Mouse (Mus musculus) hindbrain, embryonic 12.5 days (tissue): ENCODE results near the gene Fads3. TPM values are rescaled to one million over a fixed set of nuclear protein-coding genes. Genes with fewer than 3 reads are reported as not detected.

Experiments
- ATAC-seq: fragments of 200-750 bp; cut with Nextera tagmentation; 2 replicates; pipeline ENCODE4 v1.8.0; 2017; ENCODE audit warnings: moderate TSS enrichment; ENCODE audit not compliant: low FRiP score
- H3K27ac ChIP-seq: fragments of 300-500 bp; sonication (generic); 2 replicates; pipeline ENCODE4 v1.5.1; 2016; ENCODE audit warnings: mild to moderate bottlenecking
- H3K27me3 ChIP-seq: fragments of 300-500 bp; sonication (generic); 2 replicates; pipeline ENCODE4 v1.6.1; 2016; ENCODE audit warnings: mild to moderate bottlenecking
- H3K36me3 ChIP-seq: fragments of 300-500 bp; sonication (generic); 2 replicates; pipeline ENCODE4 v1.6.1; 2016; ENCODE audit warnings: mild to moderate bottlenecking
- H3K4me1 ChIP-seq: fragments of 300-500 bp; sonication (generic); 2 replicates; pipeline ENCODE4 v1.6.1; 2016
- H3K4me2 ChIP-seq: fragments of 300-500 bp; sonication (generic); replicated peaks from 2 replicates; pipeline ENCODE4 v1.6.1; 2016; ENCODE audit warnings: mild to moderate bottlenecking
- H3K4me3 ChIP-seq: fragments of 300-500 bp; sonication (generic); 2 replicates; pipeline ENCODE4 v1.5.1; 2016; ENCODE audit warnings: mild to moderate bottlenecking
- H3K9ac ChIP-seq: fragments of 300-500 bp; sonication (generic); 2 replicates; pipeline ENCODE4 v1.6.1; 2016; ENCODE audit warnings: mild to moderate bottlenecking, moderate library complexity
- H3K9me3 ChIP-seq: fragments of 300-500 bp; sonication (generic); replicated peaks from 2 replicates; pipeline ENCODE4 v1.6.1; 2016; ENCODE audit warnings: mild to moderate bottlenecking
- WGBS: fragments of 180-500 bp; shearing (Covaris S2); methylation state at CpG from one replicate; pipeline ENCODE4 v1.1.7; 2016; 5-methylcytosine and 5-hydroxymethylcytosine counted together
- polyA plus RNA-seq: library from polyadenylated mRNA; unstranded; fragments of >200 nt; fragmentation: Nextera tagmentation; extraction: Ambion mirVana; gene quantifications from 2 replicates; pipeline ENCODE4 v1.2.1, GENCODE M21; 2016

The Fads3 gene
- polyA plus RNA-seq, 1 experiment from 2014 or later = 13.1 TPM

DNA sequence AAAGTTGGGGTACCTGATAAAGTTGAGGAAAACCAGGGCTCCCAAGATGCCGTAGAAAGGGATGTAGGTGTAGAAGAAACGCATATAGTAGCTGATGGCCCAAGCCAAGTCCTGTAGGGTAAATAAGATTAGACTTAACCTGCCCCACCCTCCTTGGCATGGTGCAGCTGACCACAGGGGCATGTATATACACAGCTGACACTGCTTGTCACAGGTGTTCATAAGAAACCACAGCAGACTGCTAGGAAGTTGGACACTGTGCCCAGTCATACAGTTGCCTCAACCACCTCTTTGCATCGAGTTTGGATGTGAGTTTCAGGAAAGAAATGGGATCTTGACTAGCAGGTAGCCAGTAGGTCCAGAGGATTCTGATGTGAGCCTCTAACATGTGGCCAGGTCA, 25.1 kb downstream of the Fads3 start:
- H3K27me3 ChIP-seq = no peaks in the 10 kb centered on the region
- H3K36me3 ChIP-seq = peaks cover 99% of the 10 kb centered on the region
- no peak overlapping the region for H3K4me2 ChIP-seq
- no peak overlapping the region for H3K4me3 ChIP-seq
- H3K27ac ChIP-seq = no peak overlapping the region
- H3K9ac ChIP-seq = no peak overlapping the region
- H3K4me1 ChIP-seq = no peaks in the 10 kb centered on the region
- 100% methylated on average over 3 of the region's 3 CpGs for WGBS
- ATAC-seq = no peak
- H3K9me3 ChIP-seq = no peaks in the 10 kb centered on the region

DNA sequence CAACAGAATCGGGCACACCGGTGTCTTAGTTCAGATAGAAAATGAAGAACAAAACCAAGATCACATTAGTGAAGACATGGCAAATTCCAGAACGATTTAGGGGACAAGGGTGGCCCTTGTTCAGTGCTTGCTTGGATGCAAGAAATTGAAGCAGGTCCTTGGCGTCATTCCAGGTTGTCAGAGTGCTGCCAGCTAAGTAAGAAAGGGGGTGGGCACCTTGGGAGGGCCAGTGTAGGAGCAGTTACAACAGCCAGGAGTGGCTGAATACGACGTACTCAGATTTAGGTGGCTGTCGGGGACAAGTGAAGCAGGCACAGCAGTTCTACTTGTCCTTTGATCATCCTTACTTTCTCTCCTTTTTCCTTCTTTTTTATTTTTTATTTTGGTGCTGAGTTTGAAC, 26.3 kb downstream of the Fads3 start:
- Histone ChIP-seq H3K4me3 (no peak overlapping the region), H3K9me3 (no peaks in the 10 kb centered on the region), H3K36me3 (peaks cover 99% of the 10 kb centered on the region), H3K27me3 (no peaks in the 10 kb centered on the region), H3K27ac (no peak overlapping the region), H3K4me1 (no peaks in the 10 kb centered on the region), H3K4me2 (no peak overlapping the region), H3K9ac (no peak overlapping the region)
- 82% methylated on average over 7 of the region's 7 CpGs for WGBS
- no peak for ATAC-seq

DNA sequence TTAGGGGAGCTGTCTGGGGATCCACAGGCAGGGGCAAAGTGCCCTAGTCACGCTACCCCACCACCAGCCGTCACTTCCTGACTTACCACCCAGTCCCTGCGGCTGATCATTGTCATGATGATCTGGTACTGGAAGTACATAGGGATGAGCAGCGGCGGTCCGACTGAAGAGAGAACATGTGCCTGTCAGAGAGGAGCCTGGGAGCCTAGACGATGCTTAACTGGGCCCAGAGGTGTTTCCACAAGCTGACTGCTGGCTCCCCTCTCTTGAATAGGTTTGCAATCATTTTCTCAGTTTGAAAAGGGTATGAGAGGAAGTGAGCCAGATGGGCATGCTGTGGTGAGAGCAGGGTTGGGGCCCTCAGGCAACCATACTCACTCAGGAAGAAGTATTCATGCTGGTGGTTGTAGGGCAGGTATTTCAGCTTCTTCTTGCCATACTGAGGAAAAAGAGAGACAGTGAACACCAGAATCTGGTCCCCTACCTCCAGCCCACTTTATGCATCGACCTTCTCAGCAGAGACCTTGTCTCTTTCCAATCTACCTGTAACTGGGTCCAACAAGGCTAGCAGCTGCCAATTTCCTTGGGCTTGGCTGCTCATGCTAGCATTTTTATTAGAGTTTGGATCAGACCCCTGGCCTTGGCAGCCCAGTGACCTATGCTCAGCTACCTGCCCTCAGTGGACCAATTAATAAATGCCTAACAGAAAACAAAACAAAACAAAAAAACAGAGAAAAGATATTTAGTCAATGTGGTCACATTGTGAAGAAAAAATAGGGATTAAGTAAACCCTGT, 29.0 kb downstream of the Fads3 start:
- WGBS = 97% methylated on average over 8 of the region's 8 CpGs
- H3K27ac ChIP-seq = no peak overlapping the region
- H3K27me3 ChIP-seq = no peaks in the 10 kb centered on the region
- H3K9me3 ChIP-seq = no peaks in the 10 kb centered on the region
- peaks cover 99% of the 10 kb centered on the region for H3K36me3 ChIP-seq
- H3K4me2 ChIP-seq = no peak overlapping the region
- no peak for ATAC-seq
- no peak overlapping the region for H3K4me3 ChIP-seq
- no peak overlapping the region for H3K9ac ChIP-seq
- H3K4me1 ChIP-seq = no peaks in the 10 kb centered on the region

DNA sequence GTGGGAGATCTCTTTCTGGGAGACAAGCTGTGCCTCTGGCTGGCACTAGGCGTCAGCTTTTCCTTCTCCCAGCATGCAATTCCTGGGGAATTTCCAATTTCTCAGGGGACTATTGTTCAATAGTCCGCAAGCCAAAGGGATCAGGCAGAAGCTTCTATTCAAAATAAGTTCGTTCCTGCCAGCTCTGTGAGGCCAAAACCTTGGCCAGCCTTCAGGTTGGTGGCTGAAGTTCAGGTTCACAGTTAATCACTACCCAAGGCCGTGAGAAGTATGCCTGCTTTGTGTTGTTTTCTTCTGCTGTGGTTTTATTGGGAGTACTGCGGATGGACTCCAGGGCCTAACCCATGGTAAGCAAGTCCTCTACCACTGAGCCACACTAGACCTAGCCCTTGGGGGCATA, 29.8 kb downstream of the Fads3 start:
- Histone ChIP-seq H3K27ac (no peak overlapping the region), H3K9me3 (no peaks in the 10 kb centered on the region; the same call in 1 of the 2 replicates), H3K4me1 (no peaks in the 10 kb centered on the region), H3K4me2 (no peak overlapping the region), H3K36me3 (peaks cover 99% of the 10 kb centered on the region), H3K4me3 (no peak overlapping the region), H3K9ac (no peak overlapping the region), H3K27me3 (no peaks in the 10 kb centered on the region)
- ATAC-seq = no peak
- 86% methylated on average over 5 of the region's 5 CpGs for WGBS

DNA sequence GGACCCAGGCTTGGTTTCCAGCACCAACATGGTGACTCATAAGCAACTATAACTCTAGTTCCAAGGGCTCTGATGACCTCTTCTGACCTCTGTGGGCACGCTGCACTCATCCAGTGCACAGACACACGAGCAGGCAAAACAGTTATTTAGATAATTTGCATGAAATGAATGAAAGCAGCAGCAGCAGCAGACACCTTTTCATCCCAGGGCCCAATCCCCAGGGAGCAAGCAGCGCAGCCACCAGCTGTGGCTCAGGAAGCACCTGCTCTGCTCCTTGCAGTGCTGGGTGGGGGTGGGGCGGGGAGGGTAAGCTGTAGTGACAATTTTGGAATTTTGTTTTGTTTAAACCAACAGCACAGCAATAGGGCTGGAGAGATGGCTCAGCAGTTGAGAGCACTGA, 30.5 kb downstream of the Fads3 start:
- WGBS = 57% methylated on average over 4 of the region's 4 CpGs
- no peaks in the 10 kb centered on the region for H3K27me3 ChIP-seq
- no peaks in the 10 kb centered on the region; the same call in 1 of the 2 replicates for H3K9me3 ChIP-seq
- no peak overlapping the region for H3K4me3 ChIP-seq
- H3K27ac ChIP-seq = no peak overlapping the region
- no peak overlapping the region for H3K9ac ChIP-seq
- peak; percentile 51; the same call in 1 of the 2 replicates for ATAC-seq
- peaks cover 99% of the 10 kb centered on the region for H3K36me3 ChIP-seq
- no peaks in the 10 kb centered on the region for H3K4me1 ChIP-seq
- no peak overlapping the region for H3K4me2 ChIP-seq

DNA sequence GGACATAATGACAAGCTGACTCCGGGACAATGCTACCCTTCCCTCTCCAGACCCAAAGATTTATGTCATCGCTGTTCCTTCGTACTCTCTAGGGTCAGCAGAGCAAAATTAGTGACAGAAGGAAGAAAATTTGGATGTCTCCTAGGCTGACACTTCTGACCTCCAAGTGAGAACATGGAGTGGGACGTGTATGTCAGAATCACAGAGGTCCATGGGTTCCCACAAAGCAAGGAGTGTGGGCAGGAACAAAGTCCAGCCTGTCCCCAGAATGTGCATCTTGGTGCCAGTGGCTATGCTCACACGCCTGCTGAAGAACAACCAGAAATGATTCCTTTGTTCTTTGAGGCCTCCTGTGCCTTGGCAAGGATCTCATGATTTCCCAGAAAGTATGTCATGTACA, 31.8 kb downstream of the Fads3 start:
- Histone ChIP-seq H3K4me1 (no peaks in the 10 kb centered on the region), H3K27me3 (no peaks in the 10 kb centered on the region), H3K36me3 (peaks cover 99% of the 10 kb centered on the region), H3K9ac (no peak overlapping the region), H3K4me3 (no peak overlapping the region), H3K27ac (no peak overlapping the region), H3K9me3 (no peaks in the 10 kb centered on the region; the same call in 1 of the 2 replicates), H3K4me2 (no peak overlapping the region)
- ATAC-seq = no peak
- WGBS = 95% methylated on average over 5 of the region's 5 CpGs

DNA sequence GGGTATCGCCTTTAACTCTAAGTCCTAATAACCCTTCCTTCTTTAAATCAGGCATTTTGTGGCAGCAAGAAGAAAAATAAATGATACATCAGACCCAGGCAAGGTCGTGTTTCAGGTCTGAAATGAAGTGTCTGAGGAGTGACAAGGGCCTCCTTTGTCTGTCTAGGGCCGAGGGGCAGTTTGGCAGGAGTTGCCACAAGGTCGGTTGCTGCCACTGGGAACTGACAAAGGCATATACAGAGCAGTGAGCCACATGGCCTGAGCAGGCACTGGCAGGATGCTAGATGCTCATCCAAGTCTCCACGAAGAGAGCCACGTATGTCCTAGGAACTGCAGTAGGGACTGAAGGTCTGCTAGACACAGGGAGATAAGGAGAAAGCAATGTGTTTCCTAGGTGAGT, 37.0 kb downstream of the Fads3 start:
- Histone ChIP-seq H3K36me3 (peaks cover 100% of the 10 kb centered on the region), H3K4me1 (no peaks in the 10 kb centered on the region), H3K27ac (no peak overlapping the region), H3K9me3 (no peaks in the 10 kb centered on the region; the same call in 1 of the 2 replicates), H3K27me3 (no peaks in the 10 kb centered on the region), H3K4me2 (no peak overlapping the region), H3K4me3 (no peak overlapping the region), H3K9ac (no peak overlapping the region; the same call in 1 of the 2 replicates)
- ATAC-seq = no peak
- 83% methylated on average over 6 of the region's 6 CpGs for WGBS

DNA sequence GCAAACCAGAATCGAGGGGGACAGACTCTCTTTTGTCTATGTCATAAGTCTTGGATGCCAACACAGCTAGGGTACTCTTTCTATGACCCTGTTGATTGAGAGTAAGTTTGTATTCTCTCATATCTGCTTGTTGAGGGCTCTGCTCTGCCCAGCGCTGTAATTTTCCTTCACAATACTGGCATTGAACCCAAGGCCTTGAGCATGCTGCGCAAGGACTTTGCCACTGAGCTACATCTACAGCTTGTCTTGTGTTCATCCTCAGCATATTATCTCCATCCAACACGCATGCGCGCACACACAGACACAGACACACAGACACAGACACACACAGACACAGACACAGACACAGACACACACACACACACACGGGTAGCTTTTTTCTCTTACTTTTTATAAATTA, 39.0 kb downstream of the Fads3 start:
- Histone ChIP-seq H3K4me3 (no peak overlapping the region), H3K4me1 (no peaks in the 10 kb centered on the region), H3K9ac (no peak overlapping the region), H3K4me2 (no peak overlapping the region), H3K36me3 (peaks cover 98% of the 10 kb centered on the region), H3K27me3 (no peaks in the 10 kb centered on the region), H3K27ac (no peak overlapping the region), H3K9me3 (no peaks in the 10 kb centered on the region; the same call in 1 of the 2 replicates)
- no peak for ATAC-seq
- WGBS = 96% methylated on average over 7 of the region's 7 CpGs

DNA sequence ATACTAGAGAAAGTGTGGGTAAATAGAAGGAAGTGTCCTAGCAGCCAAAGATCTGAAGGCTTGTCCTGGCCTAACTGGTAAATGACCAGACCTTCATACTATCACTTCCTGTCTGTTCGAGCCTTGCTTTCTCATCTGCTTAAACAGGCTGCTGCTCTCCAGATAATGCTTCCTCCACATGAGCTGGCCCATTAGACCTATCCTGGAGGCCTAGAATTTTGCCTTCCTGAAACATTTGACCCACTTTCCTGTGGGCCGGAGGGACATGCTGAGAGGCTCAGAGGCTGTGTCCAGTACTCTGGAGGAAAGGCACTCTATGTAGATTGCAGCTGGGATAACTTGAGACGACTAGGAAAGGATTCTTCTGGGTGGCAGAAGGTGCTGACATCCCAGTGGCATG, 40.7 kb downstream of the Fads3 start:
- ATAC-seq = no peak
- peaks cover 96% of the 10 kb centered on the region for H3K36me3 ChIP-seq

DNA sequence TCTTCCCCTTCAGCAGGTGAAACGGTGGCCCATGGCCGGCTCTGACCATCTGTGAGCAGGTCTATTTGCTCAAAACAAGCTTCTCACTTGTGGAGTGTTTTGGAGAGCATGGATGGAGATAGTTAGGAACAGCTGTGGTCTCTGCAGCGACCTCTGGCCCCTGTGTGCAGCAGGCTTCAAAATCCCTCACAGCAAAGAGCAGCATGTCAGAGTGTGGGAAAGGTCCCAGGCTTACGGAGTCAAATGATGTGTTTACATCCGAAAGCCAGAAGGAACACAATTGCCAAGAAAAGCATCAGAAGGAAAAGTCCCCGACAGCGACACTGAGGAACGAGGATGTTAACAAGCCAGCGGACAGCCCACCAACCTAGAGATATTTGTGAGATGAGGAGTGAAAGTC, 44.1 kb downstream of the Fads3 start:
- no peaks in the 10 kb centered on the region for H3K9me3 ChIP-seq
- peaks cover 96% of the 10 kb centered on the region for H3K36me3 ChIP-seq
- WGBS = 85% methylated on average over 9 of the region's 9 CpGs
- no peaks in the 10 kb centered on the region for H3K4me1 ChIP-seq
- no peaks in the 10 kb centered on the region for H3K27me3 ChIP-seq
- no peak for ATAC-seq
- no peak overlapping the region for H3K27ac ChIP-seq
- no peak overlapping the region for H3K4me3 ChIP-seq
- no peak overlapping the region for H3K9ac ChIP-seq
- H3K4me2 ChIP-seq = no peak overlapping the region

More for the DNA sequence above, 40.7 kb downstream of the Fads3 start:
- 89% methylated on average over 3 of the region's 3 CpGs for WGBS
- H3K4me1 ChIP-seq = no peaks in the 10 kb centered on the region
- H3K9me3 ChIP-seq = no peaks in the 10 kb centered on the region
- H3K27me3 ChIP-seq = no peaks in the 10 kb centered on the region
- H3K4me2 ChIP-seq = no peak overlapping the region
- H3K9ac ChIP-seq = no peak overlapping the region
- no peak overlapping the region for H3K27ac ChIP-seq
- H3K4me3 ChIP-seq = no peak overlapping the region

DNA sequence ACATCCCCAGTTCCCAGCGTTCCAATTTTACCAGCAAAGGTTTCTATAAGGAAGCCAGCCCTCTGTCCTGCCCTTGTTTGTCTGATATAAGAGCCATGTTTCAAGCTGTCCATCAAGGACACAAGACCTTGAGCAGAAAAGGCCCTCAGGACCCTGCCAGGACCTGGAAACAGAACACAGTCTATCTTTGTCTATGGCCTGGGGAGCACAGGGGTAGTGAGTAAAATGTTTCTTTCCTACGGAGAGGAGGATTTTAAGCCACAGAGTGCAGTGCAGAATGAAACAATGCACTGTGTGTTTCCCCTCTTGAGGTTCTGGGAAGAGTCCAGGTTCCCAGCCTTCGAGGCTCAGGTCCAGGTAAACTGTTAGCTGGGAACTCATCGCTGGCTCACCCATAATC, 45.6 kb downstream of the Fads3 start:
- Histone ChIP-seq H3K4me2 (no peak overlapping the region), H3K36me3 (peaks cover 96% of the 10 kb centered on the region), H3K9ac (no peak overlapping the region), H3K4me3 (no peak overlapping the region), H3K27me3 (no peaks in the 10 kb centered on the region), H3K4me1 (no peaks in the 10 kb centered on the region), H3K27ac (no peak overlapping the region), H3K9me3 (no peaks in the 10 kb centered on the region)
- no peak for ATAC-seq
- 94% methylated on average over 4 of the region's 4 CpGs for WGBS

DNA sequence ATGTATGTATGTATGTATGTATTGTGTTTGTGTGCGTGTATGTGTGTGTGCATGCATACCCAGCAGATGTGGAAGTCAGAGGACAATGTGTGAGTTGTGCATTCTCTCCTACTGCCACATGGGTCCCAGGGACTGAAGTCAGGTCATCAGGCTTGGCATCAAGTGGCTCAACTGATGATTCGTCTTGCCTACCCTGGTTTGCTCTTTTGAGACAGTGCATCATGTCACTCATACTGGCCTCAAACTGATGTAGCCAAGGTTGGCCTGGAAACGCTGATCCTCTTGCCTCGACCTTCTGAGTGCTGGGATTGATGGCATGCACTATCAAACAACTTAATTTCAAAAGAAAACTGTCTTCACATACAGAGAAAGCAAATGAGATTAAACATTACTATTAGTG, 52.5 kb downstream of the Fads3 start:
- 85% methylated on average over 4 of the region's 4 CpGs for WGBS
- Histone ChIP-seq H3K27ac (no peak overlapping the region), H3K4me2 (no peak overlapping the region), H3K9ac (no peak overlapping the region), H3K27me3 (no peaks in the 10 kb centered on the region), H3K36me3 (peaks cover 53% of the 10 kb centered on the region), H3K4me1 (peaks cover 43% of the 10 kb centered on the region), H3K4me3 (no peak overlapping the region), H3K9me3 (no peaks in the 10 kb centered on the region)
- ATAC-seq = no peak

DNA sequence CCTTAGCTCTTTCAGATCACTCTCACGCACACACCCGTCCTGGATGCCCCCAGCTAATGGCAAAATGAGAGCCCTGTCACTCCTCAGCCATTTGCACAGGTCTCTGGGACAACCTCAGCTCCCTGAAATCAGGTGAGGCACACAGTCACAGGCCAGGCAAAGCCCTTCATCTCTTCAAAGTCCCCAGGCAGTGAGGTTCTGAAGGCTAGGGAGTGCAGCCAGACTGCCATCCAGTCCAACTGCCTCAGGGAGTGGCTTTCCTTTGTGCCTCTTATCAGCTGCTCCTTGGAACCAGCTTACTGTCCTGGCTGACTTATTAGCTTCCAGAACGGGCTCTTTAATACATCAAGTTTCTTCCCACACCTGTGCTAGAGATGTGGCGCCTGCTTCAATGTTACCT, 53.3 kb downstream of the Fads3 start:
- H3K36me3 ChIP-seq = peaks cover 44% of the 10 kb centered on the region
- peaks cover 52% of the 10 kb centered on the region for H3K4me1 ChIP-seq
- no peak overlapping the region for H3K27ac ChIP-seq
- 82% methylated on average over 4 of the region's 4 CpGs for WGBS
- H3K4me3 ChIP-seq = no peak overlapping the region
- H3K4me2 ChIP-seq = no peak overlapping the region
- peak overlapping the region; percentile 15; the same call in 1 of the 2 replicates for H3K9ac ChIP-seq
- ATAC-seq = no peak
- no peaks in the 10 kb centered on the region for H3K9me3 ChIP-seq
- H3K27me3 ChIP-seq = no peaks in the 10 kb centered on the region
